Mouse (Mus musculus) C2C12 (cell line): Measurements from ENCODE around the gene Mrpl12.

Experiments
- CEBPB ChIP-seq: IDR thresholded peaks from one replicate; pipeline ENCODE4 v1.6.1; 2011; ENCODE audit warnings: low read depth, mild to moderate bottlenecking, control low read depth, moderate library complexity
- CTCF ChIP-seq: IDR thresholded peaks from one replicate; pipeline ENCODE4 v1.5.1; 2011; ENCODE audit not compliant: control insufficient read depth, insufficient read depth, insufficient read length
- FOSL1 ChIP-seq: IDR thresholded peaks from one replicate; pipeline ENCODE4 v1.8.0; 2011; ENCODE audit warnings: mild to moderate bottlenecking, low read length; ENCODE audit not compliant: poor library complexity, insufficient read depth, severe bottlenecking
- MYOG ChIP-seq: IDR thresholded peaks from one replicate; pipeline ENCODE4 v1.6.1; 2011; ENCODE audit not compliant: control insufficient read depth, insufficient read length; ENCODE audit errors: extremely low read depth
- USF1 ChIP-seq: IDR thresholded peaks from one replicate; pipeline ENCODE4 v1.6.1; 2011; ENCODE audit warnings: low read depth, mild to moderate bottlenecking, control low read depth, moderate library complexity

- TF ChIP-seq CTCF = no peak
- no peak for TF ChIP-seq USF1
- no peak for TF ChIP-seq MYOG
- no peak for TF ChIP-seq CEBPB
- TF ChIP-seq FOSL1 = no peak
Measured at GRCm38 (mm10) chr11:120509940-120510339, 25.5 kb downstream of the Mrpl12 start.
